Mouse (Mus musculus) megakaryocyte, adult 5-6 weeks (primary cell): ENCODE results near the gene Ube2cbp. TPM values are rescaled to one million over a fixed set of nuclear protein-coding genes. Genes with fewer than 3 reads are reported as not detected.
A peak's percentile ranks its signal among the peaks of the same experiment; 100 is the strongest.

Experiments
- ATAC-seq: 2 replicates; pipeline ENCODE4 v1.8.0; 2016; ENCODE audit warnings: mild to moderate bottlenecking, inconsistent platforms; ENCODE audit not compliant: poor library complexity, severe bottlenecking
- total RNA-seq, 2 experiments: library from RNA; stranded (forward) in 1 of 2; stranded (reverse) in 1 of 2; fragments of 153-499, 151-499 nt in 1 of 2; fragments of 221-1000, 200-1000 nt in 1 of 2; gene quantifications; 2 replicates each; pipeline versions ENCODE4 v1.2.3 to v1.2.4; 2015 to 2017

The Ube2cbp gene
- total RNA-seq (2015) (0.47 and 0.93 TPM in 2 replicates), total RNA-seq (2017) (0.53 and 0.92 TPM in 2 replicates)

GRCm38 (mm10) chr9:86464151-86465105, at the start of gene Ube2cbp:
Gene Ube2cbp (minus strand): TSS chr9:86464950.
- peak; percentile 81 for ATAC-seq

- no peak for ATAC-seq
These were observed 49.6 kb upstream of the Ube2cbp start for GRCm38 (mm10) chr9:86514390-86514789.

DNA sequence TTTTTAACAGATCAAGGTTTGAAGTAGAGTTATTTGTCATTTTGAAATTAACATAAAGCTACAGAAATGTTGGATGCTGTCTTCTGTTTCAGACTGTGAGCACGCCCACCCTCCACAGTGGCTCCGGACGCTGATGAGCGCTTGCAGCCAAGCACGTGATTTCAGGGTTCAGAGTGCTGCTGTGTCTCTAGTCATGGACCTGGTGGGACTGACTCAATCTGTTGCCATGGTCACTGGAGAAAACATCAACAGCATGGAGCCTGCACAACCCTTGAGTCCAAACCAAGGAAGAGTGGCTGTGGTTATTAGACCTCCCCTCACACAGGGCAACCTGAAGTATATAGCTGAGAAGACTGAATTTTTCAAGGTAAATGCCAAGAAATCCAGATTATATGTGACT, 49.0 kb upstream of the Ube2cbp start:
- no peak for ATAC-seq

DNA sequence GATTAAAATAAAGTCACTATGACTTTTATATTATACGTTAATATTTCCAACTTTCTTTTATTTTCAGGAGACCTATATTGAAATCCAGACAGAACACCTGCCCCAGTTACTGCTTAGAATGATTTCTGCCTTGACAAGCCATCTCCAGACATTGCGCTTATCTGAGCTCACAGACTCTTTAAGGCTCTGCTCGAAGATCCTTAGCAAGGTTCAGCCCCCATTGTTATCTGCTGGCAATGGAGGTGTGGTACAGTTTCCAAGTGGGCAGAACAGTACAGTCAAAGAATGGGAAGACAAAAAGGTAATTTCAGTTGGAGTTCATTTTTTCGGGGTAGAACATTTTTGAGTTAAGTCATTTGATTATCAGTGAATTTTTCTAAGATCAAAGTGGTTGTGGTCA, 42.7 kb upstream of the Ube2cbp start:
- ATAC-seq, result no peak

- ATAC-seq, result no peak
These were observed 34.3 kb upstream of the Ube2cbp start for GRCm38 (mm10) chr9:86499083-86499482.

GRCm38 (mm10) chr9:86496261-86496660, 31.5 kb upstream of the Ube2cbp start:
- no peak for ATAC-seq

GRCm38 (mm10) chr9:86491740-86492139, 27.0 kb upstream of the Ube2cbp start:
- ATAC-seq, result no peak

DNA sequence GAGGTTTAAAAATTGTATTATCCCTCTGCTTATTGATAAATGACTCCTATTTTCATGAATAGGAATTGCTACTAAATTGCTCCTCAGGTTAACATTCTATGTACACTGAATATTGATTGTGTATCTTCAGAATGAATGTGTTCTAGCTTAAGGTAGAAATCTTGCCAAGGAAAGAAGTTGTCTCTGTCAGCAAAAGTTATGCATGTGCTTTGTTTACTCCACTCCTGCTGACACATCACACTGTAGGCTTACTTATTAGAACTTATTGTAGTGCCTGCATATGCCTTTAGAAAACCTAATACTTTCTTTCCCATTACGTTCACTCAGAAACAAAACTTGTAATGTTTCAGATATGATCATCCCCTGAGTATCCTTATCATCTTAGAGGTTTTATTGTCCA, 17.5 kb upstream of the Ube2cbp start:
- no peak for ATAC-seq

DNA sequence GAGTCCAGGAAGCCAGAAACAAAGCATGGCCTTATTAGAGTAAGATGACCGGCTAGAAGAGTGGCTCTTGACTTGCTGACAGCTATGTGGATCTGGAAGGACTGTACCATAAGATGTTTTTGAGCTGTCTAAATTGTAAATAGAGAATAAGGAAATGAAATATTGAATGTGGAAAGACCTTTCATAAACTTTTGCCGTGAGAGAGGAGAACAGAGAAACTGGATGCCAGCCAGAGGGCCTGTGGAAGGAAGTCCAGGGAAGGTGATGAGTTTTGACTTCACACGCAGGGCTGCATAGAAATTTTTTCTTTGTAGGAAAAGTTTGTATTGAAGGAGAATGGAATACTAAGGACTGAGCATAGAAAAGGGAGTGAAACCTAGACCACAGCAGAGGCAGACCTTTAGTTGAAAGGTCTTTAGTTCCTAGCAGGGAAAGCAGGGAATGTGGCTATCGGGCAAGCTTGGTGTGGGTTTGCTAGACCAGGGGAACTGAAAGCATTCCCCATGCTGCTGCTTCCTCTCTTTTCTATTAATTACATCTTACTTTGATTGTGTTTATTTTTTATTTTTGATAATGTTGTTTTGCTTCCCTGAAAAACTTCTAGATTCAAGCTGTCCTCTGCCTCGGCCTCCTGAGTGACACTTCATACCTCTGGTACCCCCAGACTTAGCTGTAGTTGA, 13.8 kb upstream of the Ube2cbp start:
- peak; percentile 59 for ATAC-seq

GRCm38 (mm10) chr9:86476763-86477162, 12.0 kb upstream of the Ube2cbp start:
- peak; percentile 61 for ATAC-seq

DNA sequence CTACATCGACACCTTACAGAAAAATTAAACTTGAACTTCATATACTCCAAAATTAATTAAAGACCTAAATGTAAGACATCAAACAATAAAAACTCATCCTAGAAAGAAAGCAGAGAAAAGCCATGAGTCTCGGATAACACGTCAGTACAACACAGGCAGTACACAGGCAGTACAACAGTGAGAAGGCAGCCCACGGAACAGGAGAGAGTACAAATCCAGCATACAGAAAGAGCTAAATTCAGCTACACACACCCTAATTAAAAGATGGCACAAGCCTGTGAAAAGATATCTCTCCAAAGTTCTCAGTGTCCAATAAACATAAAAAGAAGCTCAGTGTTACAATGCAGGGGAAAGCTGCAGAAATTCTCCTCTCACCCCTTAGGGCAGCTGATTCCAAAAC, 11.2 kb upstream of the Ube2cbp start:
- ATAC-seq, result no peak

DNA sequence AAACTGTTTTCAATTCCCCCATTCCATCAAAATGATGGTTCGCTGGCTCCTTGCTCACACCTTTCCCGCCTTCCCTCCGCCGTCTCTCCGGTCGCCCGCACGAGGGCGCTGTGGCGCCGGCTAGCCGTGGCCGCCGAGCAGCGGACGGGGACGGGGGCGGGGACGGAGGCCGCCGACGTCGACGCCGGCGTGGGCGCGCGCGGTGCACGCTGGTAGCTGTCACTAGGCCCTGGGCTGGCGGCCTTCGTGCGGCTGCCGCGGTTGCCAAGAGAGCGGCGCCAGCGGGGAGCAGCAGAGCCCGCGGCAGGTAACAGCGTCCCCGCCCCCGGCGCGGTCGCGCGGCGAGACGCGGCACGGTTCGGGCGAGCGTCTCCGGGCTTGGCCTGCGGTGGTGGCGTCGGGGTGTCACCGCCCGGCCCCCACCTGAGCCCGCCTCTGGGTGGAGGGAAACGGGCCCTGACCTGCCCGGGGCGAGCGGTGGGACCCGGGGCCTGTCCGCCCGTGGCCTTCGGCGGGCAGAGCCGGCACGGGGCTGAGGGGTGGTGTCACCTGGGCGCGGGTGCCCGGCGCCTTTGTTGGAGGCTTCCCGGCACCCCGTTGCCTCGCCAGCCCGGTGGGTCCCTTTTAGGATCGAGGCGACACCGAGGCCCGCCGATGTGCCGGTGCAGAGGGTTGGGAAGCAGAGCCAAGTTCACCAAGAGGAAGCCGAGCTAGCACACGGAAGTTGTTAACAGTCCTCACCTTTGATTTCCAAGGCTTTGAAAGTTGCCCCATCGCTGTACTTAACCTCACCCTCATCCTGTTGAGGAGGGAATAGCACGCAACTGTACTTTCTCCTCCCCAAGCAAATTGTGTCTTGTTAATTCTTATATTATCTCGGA, 2.5 kb upstream of the Ube2cbp start, which contains the start of gene Dop1a:
TSS of gene Dop1a (plus strand) at position 165 of the 881 bp plus-strand sequence.
- peak; percentile 87 for ATAC-seq

DNA sequence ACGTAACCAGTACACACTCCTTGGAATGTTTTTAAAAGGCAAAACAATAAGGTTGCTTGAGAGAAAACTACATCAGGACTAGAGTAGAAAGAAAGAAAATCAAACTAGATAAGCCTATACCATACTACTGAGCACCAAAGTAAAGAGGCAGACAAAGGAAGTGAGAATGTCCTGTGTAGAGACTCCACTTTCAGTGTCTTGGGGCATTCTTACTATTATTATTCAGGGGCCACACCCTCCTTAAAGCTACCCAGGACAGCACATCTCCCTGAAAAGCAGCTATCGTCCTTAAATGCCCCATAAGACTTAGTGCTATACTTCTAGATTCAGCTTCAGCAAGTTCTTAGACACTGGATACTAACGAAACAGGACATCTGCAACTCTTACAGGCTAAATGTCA, 11.1 kb downstream of the Ube2cbp start:
- no peak for ATAC-seq

- peak; percentile 91 for ATAC-seq
These were observed 13.1 kb downstream of the Ube2cbp start for GRCm38 (mm10) chr9:86451617-86452016.

DNA sequence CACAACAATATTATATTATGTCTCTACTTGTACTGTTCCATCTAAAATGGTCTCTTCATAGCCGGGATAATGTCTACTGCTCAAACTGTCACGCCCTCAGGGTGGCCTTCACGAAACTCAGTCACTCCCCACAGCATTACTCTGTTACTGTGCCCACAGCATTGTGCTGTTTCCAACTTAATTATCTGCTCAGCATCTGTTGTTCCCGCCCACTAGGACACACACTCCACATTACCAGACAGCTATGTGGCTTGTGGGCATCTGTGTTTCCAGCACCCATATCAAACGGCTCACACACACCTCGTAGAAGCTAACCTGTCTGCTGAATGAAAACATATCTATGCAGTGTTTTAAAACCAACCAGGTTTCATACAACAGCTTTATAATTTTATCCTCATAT, 13.7 kb downstream of the Ube2cbp start:
- ATAC-seq, result no peak

DNA sequence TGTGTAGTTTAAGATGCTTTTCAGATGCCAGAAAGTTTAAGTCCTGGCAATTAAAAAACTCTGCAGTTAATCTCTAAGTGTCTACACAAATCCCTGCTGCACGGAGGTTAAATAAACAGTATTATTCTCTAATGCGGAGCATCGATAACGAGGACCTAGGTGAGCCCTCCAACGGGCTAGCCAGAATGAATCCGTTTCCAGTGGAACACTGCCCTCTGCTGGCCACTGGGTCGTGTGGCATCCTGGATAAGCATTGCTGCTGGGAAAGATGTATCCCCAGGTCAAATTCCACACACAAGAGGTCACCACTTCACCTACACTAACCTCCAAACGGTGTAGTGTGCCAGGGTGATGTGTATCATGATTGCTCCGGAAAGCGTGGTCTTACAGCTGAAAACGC, 15.2 kb downstream of the Ube2cbp start:
- peak; percentile 85 for ATAC-seq

DNA sequence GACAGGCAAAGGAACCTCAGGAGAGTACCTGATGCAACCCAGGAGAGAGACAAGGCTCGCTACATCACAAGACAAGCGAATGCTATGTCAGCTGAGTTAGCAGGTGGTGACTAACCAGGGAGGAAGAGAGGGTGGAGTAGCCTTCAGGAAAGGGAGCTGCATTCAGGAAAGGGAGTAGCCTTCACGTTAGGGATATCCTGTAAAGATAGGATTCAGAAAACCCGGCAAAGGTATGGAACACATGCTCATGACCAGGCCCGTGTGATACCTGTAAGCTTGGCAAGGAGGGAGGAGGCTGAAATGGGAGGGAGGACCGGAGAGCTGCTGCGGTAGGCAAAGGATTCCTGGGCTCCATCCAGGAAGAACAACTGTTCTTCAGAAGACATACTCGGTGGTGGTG, 17.3 kb downstream of the Ube2cbp start:
- ATAC-seq, result no peak

GRCm38 (mm10) chr9:86446847-86447246, 17.9 kb downstream of the Ube2cbp start:
- ATAC-seq, result no peak

DNA sequence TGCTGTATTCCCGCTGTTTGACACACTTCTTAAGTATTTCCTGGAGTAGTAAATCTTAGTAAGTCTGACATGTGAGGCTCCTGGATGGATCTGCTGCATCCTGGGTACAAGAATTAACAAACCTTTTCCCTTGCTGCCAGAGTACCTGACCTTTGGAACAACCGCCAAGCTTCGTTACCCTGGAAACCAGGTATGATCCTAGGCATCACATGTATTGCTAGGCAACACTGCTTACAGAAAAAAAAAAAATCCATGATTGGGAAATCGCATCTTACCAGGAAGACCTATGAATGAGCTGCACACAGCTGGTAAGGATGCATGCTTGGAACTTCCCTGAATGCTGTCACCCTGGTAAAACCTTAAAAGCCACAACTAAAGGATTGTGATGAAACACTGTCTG, 22.5 kb downstream of the Ube2cbp start:
- ATAC-seq, result no peak

DNA sequence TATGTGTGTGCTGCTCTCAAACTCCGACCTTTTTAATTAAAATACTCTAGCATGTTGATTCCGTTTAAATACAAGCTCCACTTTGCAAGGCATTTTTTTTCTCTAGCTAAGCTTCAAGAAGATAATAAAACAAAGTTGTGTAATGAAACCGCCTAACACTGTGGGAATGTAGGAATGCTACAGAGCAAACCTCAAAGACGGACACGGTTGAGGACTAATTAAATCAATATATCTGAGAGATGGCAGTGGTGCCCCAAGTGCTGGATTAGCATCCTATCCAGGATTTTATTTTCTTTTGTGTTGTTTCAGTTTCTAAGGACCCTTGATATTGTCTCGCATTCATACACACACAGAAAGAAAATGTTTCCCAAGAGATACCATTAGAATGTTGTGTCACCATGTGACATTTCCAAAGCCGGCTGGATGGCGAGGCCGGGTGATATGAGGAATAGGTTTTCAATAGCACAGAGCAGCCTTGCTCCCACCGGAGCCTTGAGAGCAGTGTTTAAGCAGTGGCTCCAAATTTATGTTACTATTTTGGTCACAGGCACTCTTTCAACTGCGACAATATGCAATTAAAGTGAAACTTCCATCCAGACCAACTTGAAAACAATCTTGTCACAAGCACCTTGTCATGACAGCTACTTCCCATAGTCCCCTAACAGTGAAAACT, 26.3 kb downstream of the Ube2cbp start:
- ATAC-seq, result no peak
